23 mouse cellular contexts compared by ENCODE assay signal in the genomic region with DNA sequence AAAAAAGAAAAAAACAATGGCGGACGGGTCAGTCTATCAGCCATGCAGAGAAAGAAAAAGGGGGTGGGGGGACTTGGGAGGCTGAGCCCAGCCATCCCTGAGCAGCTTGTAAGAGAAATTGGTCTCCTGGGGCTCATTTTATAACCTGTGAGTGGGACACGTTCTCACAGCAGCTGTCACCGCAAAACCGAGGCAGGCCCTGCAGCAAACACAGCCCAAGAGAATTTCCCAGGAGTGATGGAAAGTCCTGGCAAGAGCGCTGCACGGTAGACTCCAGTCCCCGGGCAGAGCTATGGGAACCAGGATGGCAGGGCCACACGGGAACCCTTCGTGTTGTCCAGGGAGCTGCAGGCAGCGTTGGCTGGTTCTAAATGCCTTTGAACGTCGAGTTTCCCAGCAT.
DNase-seq lines count a peak whose midpoint lies in the region; ATAC-seq and TF ChIP-seq lines count a peak whose summit lies in the region.
"Had no signal": no experiment of that assay in that cellular context is flagged by ENCODE, and none has a peak within 500 bp of the region (broad histone marks: within the 10 kb centered on the region; RNA-seq: fewer than 3 reads in every experiment).

No protein-coding gene starts in this region.

- no peak overlapping the region for H3K27ac ChIP-seq in embryonic facial prominence, embryonic 14.5 days (replicated peaks; ENCODE audit: low read depth, low read length)
- no peak overlapping the region for H3K27ac ChIP-seq in embryonic facial prominence, embryonic 10.5 days (replicated peaks)
- no peak overlapping the region for H3K27ac ChIP-seq in hindbrain, postnatal 0 days
- no peak overlapping the region for H3K27ac ChIP-seq in hindbrain, embryonic 16.5 days (ENCODE audit: low read depth, low read length)
- H3K27ac ChIP-seq in intestine, embryonic 16.5 days (ENCODE audit: low read length) = no peak overlapping the region
- H3K27ac ChIP-seq: intestine, embryonic 15.5 days; limb, embryonic 12.5 days; macrophage had no signal

- no peaks in the 10 kb centered on the region for H3K27me3 ChIP-seq in embryonic facial prominence, embryonic 14.5 days (replicated peaks; ENCODE audit: control insufficient read depth, insufficient read depth, low read length)
- no peaks in the 10 kb centered on the region for H3K27me3 ChIP-seq in embryonic facial prominence, embryonic 10.5 days (replicated peaks; ENCODE audit: low read depth, poor library complexity, severe bottlenecking)
- no peaks in the 10 kb centered on the region; the same call in 1 of the 2 replicates for H3K27me3 ChIP-seq in hindbrain, postnatal 0 days (ENCODE audit: insufficient read depth, low read length)
- no peaks in the 10 kb centered on the region; the same call in 1 of the 2 replicates for H3K27me3 ChIP-seq in hindbrain, embryonic 16.5 days (replicated peaks; ENCODE audit: control insufficient read depth, insufficient read depth, low read length)
- H3K27me3 ChIP-seq in intestine, embryonic 16.5 days (replicated peaks; ENCODE audit: control insufficient read depth, insufficient read depth, low read length) = no peaks in the 10 kb centered on the region
- H3K27me3 ChIP-seq: intestine, embryonic 15.5 days; limb, embryonic 12.5 days had no signal

- 79% methylated on average over 13 of the region's 13 CpGs for WGBS in embryonic facial prominence, embryonic 14.5 days
- 78% methylated on average over 13 of the region's 13 CpGs for WGBS in embryonic facial prominence, embryonic 10.5 days
- WGBS in hindbrain, postnatal 0 days = 37% methylated on average over 13 of the region's 13 CpGs
- WGBS in hindbrain, embryonic 16.5 days = 35% methylated on average over 13 of the region's 13 CpGs
- 73% methylated on average over 13 of the region's 13 CpGs for WGBS in intestine, embryonic 16.5 days

- no peaks in the 10 kb centered on the region for H3K36me3 ChIP-seq in embryonic facial prominence, embryonic 14.5 days (ENCODE audit: control insufficient read depth, insufficient read depth, low read length)
- H3K36me3 ChIP-seq in embryonic facial prominence, embryonic 10.5 days (replicated peaks) = no peaks in the 10 kb centered on the region
- H3K36me3 ChIP-seq in hindbrain, postnatal 0 days (ENCODE audit: insufficient read depth, low read length) = no peaks in the 10 kb centered on the region
- no peaks in the 10 kb centered on the region for H3K36me3 ChIP-seq in hindbrain, embryonic 16.5 days (ENCODE audit: control insufficient read depth, insufficient read depth, low read length)
- no peaks in the 10 kb centered on the region for H3K36me3 ChIP-seq in intestine, embryonic 16.5 days (ENCODE audit: control insufficient read depth, insufficient read depth, low read length)
- H3K36me3 ChIP-seq: intestine, embryonic 15.5 days; limb, embryonic 12.5 days had no signal

- no peak for TF ChIP-seq CTCF in hindbrain, postnatal 0 days (IDR thresholded peaks at IDR 0.05; ENCODE audit: low read depth)
- TF ChIP-seq CTCF in brain, embryonic 14.5 days (IDR thresholded peaks at IDR 0.05; ENCODE audit: borderline replicate concordance, extremely low read depth, insufficient read depth, insufficient read length) = no peak

- no peak overlapping the region for H3K9ac ChIP-seq in embryonic facial prominence, embryonic 14.5 days (ENCODE audit: low read depth, low read length)
- H3K9ac ChIP-seq in hindbrain, postnatal 0 days (replicated peaks; ENCODE audit: low read length) = no peak overlapping the region
- H3K9ac ChIP-seq in hindbrain, embryonic 16.5 days (ENCODE audit: low read depth, low read length) = no peak overlapping the region
- H3K9ac ChIP-seq in intestine, embryonic 16.5 days (ENCODE audit: low read depth, low read length) = no peak overlapping the region
- H3K9ac ChIP-seq: intestine, embryonic 15.5 days; limb, embryonic 12.5 days; liver, postnatal 0 days had no signal

- ATAC-seq in embryonic facial prominence, embryonic 14.5 days (ENCODE audit: low read depth) = no peak
- ATAC-seq in hindbrain, postnatal 0 days = peak; percentile 15; the same call in 1 of the 2 replicates
- ATAC-seq in hindbrain, embryonic 16.5 days = no peak
- ATAC-seq in intestine, embryonic 16.5 days = no peak
- no peak for ATAC-seq in inflammation-experienced regulatory T-cells, adult 6 months
- ATAC-seq: activated CD4-positive, CD25-positive, alpha-beta regulatory T cell, adult 4 months; intestine, embryonic 15.5 days; liver, postnatal 0 days; lung, postnatal 0 days had no signal

- peak; percentile 41 for DNase-seq in embryonic facial prominence, embryonic 14.5 days (ENCODE audit: low spot score)
- DNase-seq in embryonic facial prominence, embryonic 10.5 days (ENCODE audit: low spot score) = no peak
- peak; percentile 30 for DNase-seq in hindbrain, postnatal 0 days (ENCODE audit: low spot score)
- peak; percentile 70 for DNase-seq in brain, embryonic 14.5 days (ENCODE audit: low read depth)
- DNase-seq in mesoderm, embryonic 11.5 days (ENCODE audit: low read depth, low spot score) = peak; percentile 48
- DNase-seq: adrenal gland, adult 8-10 months; B cell, adult 2 months; cerebellum, adult 18-20 months; gastrocnemius, postnatal 36 days; kidney, postnatal 25 days; liver, postnatal 0 days; right cerebral cortex, postnatal 25 days; spleen, adult 18-20 months had no signal

- no peaks in the 10 kb centered on the region for H3K4me1 ChIP-seq in embryonic facial prominence, embryonic 14.5 days (ENCODE audit: control insufficient read depth, insufficient read depth, low read length)
- H3K4me1 ChIP-seq in embryonic facial prominence, embryonic 10.5 days = no peaks in the 10 kb centered on the region
- H3K4me1 ChIP-seq in hindbrain, postnatal 0 days (ENCODE audit: insufficient read depth, low read length) = no peaks in the 10 kb centered on the region
- peaks cover 3% of the 10 kb centered on the region for H3K4me1 ChIP-seq in hindbrain, embryonic 16.5 days (ENCODE audit: control insufficient read depth, insufficient read depth, low read depth, low read length)
- no peaks in the 10 kb centered on the region for H3K4me1 ChIP-seq in intestine, embryonic 16.5 days (ENCODE audit: control insufficient read depth, insufficient read depth, low read length)
- H3K4me1 ChIP-seq: intestine, embryonic 15.5 days; limb, embryonic 12.5 days had no signal

- TF ChIP-seq POLR2A in brain, embryonic 14.5 days (IDR thresholded peaks at IDR 0.05; ENCODE audit: borderline replicate concordance, extremely low read depth, insufficient read depth, insufficient read length, poor library complexity, severe bottlenecking) = no peak

- H3K4me2 ChIP-seq in embryonic facial prominence, embryonic 14.5 days (ENCODE audit: low read depth, low read length) = no peak overlapping the region
- H3K4me2 ChIP-seq in hindbrain, postnatal 0 days (ENCODE audit: low read depth, low read length) = no peak overlapping the region
- H3K4me2 ChIP-seq in hindbrain, embryonic 16.5 days (ENCODE audit: low read length) = no peak overlapping the region
- H3K4me2 ChIP-seq in intestine, embryonic 16.5 days (ENCODE audit: low read depth, low read length) = no peak overlapping the region
- H3K4me2 ChIP-seq: intestine, embryonic 15.5 days; limb, embryonic 12.5 days; liver, embryonic 11.5 days; midbrain, embryonic 11.5 days had no signal

- no peak overlapping the region for H3K4me3 ChIP-seq in embryonic facial prominence, embryonic 14.5 days (ENCODE audit: low read depth, low read length)
- no peak overlapping the region for H3K4me3 ChIP-seq in embryonic facial prominence, embryonic 10.5 days
- H3K4me3 ChIP-seq in hindbrain, postnatal 0 days (ENCODE audit: low read length) = no peak overlapping the region
- H3K4me3 ChIP-seq in hindbrain, embryonic 16.5 days (ENCODE audit: low read length) = no peak overlapping the region
- no peak overlapping the region for H3K4me3 ChIP-seq in intestine, embryonic 16.5 days (ENCODE audit: low read length)
- H3K4me3 ChIP-seq: intestine, embryonic 15.5 days; limb, embryonic 12.5 days had no signal

- H3K9me3 ChIP-seq in embryonic facial prominence, embryonic 14.5 days (ENCODE audit: control insufficient read depth, low read length) = no peaks in the 10 kb centered on the region
- no peaks in the 10 kb centered on the region for H3K9me3 ChIP-seq in embryonic facial prominence, embryonic 10.5 days
- no peaks in the 10 kb centered on the region for H3K9me3 ChIP-seq in hindbrain, postnatal 0 days (ENCODE audit: low read length)
- no peaks in the 10 kb centered on the region for H3K9me3 ChIP-seq in hindbrain, embryonic 16.5 days (ENCODE audit: control insufficient read depth, low read length)
- H3K9me3 ChIP-seq in intestine, embryonic 16.5 days (ENCODE audit: control insufficient read depth, low read length) = no peaks in the 10 kb centered on the region
- H3K9me3 ChIP-seq: intestine, embryonic 15.5 days; limb, embryonic 12.5 days had no signal
